Mouse (Mus musculus): Measurements from ENCODE around the gene Sik1. TPM values are rescaled to one million over a fixed set of nuclear protein-coding genes. Genes with fewer than 3 reads are reported as not detected.
A peak's percentile ranks its signal among the peaks of the same experiment; 100 is the strongest.
"Not testable (repeated sequence)": the region's sequence is repeated elsewhere in the genome, so short reads cannot be mapped to it uniquely, and the experiment has no call there.

Gene Sik1
- total RNA-seq (2021), result 10 to 100 TPM; 24.0 to 68.3 TPM

GRCm38 (mm10) chr17:31855597-31856518 is at the start of gene Sik1:
TSS of gene Sik1 (minus strand) at chr17:31855804.
- peak; percentile 98 to 99 for DNase-seq
- intact Hi-C loops (cut with DNase I), result loop anchor here (2.0 kb wide), 2 partner anchors 65 to 75 kb away; no protein-coding TSS in a partner anchor

- intact Hi-C loops (cut with DNase I), result loop anchor here (1.0 kb wide), 1 partner anchor 48 kb away; no protein-coding TSS in a partner anchor
- DNase-seq, result no peak
Measured at GRCm38 (mm10) chr17:31905201-31905790, 49.7 kb upstream of the Sik1 start.

DNA sequence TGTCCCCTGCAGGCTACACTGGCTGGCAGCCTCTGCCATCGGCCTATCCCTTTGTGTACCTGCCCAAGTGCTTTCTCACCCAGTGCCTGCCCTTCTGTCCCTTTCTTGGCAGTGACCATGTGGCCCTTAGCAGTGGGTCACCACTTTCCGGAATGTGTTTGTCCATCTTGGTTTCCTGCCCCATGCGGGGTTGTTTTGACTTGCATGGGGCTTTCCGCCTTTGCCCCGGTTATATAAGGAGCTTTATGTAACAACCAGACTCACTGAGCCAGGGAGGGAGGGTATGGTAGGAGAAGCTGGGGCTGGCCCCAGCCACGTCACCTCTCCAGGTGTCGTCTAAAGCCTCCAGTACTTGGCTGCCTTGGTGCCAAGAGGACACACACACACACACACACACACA is 48.4 kb upstream of the Sik1 start:
- intact Hi-C loops (cut with DNase I), result no loop called here
- DNase-seq, result peak in 1 of 2 experiments; percentile 4

- DNase-seq, result peak in 1 of 2 experiments; percentile 3
- intact Hi-C loops (cut with DNase I), result no loop called here
Measured at GRCm38 (mm10) chr17:31902630-31903198, 47.1 kb upstream of the Sik1 start.

DNA sequence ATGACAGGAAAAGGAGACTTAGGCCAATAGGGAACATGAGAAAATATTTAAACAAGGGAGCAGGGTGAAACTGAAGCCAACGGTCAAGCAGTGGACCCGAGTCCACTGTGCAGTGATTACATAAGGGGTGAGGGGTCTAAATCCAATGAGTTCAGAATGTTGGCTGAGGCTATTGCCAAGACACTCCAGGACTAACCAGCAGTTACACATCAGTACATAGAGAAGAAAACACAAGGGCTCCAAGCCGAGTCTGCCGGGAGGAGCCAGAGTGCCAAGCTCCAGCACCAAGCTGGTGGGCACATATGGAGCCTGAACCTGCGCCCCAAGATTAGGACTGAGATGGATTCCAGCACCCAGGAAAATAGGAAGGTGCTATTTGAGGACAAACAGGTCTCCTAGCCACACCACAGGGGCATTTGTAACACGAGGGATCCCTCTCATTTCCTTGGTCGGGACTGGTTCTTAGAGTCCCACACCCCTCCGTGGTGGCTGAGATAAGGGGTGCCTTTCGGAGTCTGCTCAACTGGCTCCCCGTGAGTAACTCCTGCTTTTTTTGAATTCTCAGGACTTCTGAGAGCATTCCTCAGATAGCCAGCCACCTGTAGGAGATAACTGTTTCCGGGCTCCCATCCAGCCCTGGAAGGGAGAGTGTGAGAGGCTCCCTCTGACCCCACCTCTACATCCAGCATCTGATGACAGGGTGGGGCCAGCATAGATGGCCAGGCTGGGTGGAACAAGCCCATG is 46.0 kb upstream of the Sik1 start:
- peak in 1 of 2 experiments; percentile 43 for DNase-seq
- intact Hi-C loops (cut with DNase I), result no loop called here

- peak in 1 of 2 experiments; percentile 0 for DNase-seq
- intact Hi-C loops (cut with DNase I), result no loop called here
Measured at GRCm38 (mm10) chr17:31898941-31899340, 43.3 kb upstream of the Sik1 start.

GRCm38 (mm10) chr17:31897186-31897793 is 41.7 kb upstream of the Sik1 start:
- intact Hi-C loops (cut with DNase I), result no loop called here
- peak in 1 of 2 experiments; percentile 15 for DNase-seq

DNA sequence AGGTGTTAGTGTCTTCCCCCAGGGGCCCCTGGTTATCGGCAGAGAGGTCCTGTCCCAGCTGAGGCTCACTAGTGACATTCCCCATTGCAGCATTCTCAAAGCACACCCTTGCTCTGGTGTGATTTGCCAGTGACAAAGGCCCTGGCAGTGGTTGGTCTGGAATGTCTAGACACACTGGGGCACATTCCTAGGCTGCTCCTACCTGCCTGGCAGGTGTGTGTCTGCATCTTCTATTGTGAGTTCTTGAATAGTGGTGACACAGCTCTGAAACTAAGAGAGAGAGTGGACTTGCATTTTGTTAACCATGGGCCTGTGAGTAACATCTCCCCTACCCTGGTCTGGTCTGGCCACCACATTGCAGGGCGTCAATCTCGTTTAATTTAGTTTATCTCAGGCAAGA is 41.1 kb upstream of the Sik1 start:
- intact Hi-C loops (cut with DNase I), result no loop called here
- no peak for DNase-seq

- intact Hi-C loops (cut with DNase I), result no loop called here
- peak in 1 of 2 experiments; percentile 2 for DNase-seq
Measured at GRCm38 (mm10) chr17:31896311-31896710, 40.7 kb upstream of the Sik1 start.

DNA sequence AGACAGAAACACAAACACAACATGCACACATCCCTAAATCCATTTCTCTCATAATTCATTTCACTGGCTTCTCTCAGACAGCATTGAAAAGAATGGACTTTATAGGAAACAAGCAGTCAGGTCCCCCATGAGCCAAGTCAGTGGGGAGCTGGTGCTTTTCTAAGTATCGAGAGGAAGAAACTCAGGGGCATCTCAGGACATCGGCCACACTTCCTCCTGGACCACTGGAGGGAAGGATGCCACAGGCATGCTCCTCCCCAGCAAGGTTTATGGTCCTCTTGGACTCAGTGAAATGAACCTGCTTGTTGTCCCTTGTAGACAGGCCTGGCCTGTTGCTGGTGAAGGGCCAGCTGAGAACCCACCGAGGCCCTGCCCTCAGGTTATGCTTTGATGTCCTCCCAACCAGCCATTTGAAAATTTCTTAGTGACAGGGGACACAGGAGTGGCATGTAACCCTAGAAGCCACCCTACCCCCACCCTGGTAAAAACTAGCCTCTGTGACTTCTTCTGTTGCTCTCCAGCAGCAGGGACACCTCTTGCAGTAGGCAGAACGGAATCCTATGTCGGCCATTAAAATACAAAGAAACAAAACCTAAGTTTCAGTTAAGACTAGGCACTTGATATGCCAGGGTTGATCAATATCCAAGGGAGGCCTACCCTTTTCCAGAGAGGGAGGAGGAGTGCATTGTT is 37.9 kb upstream of the Sik1 start:
- intact Hi-C loops (cut with DNase I), result no loop called here
- peak in 1 of 2 experiments; percentile 8 for DNase-seq

GRCm38 (mm10) chr17:31892750-31893149 is 37.1 kb upstream of the Sik1 start:
- intact Hi-C loops (cut with DNase I), result no loop called here

DNA sequence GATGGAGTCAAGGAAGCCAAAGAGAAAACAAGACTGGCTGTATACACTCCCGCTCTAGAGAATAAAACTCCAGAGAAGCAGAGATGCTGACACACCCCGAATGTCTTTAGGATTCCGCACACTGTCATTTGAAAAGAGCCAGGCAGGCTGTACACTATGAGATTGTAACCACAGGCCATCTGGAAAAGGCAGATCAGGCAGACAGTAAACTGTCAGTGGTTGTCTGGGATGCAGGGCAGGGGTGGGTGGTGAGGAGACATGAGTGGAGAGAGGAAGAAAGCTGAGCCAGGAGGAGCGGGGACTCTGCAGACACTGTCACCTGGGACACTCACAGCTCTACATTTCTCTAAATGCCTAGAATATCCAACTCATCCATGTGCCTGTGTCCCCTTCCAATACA is 36.3 kb upstream of the Sik1 start:
- peak in 1 of 2 experiments; percentile 2 for DNase-seq
- intact Hi-C loops (cut with DNase I), result no loop called here

More at GRCm38 (mm10) chr17:31892750-31893149, 37.1 kb upstream of the Sik1 start:
- peak; percentile 83 to 85 for DNase-seq

DNA sequence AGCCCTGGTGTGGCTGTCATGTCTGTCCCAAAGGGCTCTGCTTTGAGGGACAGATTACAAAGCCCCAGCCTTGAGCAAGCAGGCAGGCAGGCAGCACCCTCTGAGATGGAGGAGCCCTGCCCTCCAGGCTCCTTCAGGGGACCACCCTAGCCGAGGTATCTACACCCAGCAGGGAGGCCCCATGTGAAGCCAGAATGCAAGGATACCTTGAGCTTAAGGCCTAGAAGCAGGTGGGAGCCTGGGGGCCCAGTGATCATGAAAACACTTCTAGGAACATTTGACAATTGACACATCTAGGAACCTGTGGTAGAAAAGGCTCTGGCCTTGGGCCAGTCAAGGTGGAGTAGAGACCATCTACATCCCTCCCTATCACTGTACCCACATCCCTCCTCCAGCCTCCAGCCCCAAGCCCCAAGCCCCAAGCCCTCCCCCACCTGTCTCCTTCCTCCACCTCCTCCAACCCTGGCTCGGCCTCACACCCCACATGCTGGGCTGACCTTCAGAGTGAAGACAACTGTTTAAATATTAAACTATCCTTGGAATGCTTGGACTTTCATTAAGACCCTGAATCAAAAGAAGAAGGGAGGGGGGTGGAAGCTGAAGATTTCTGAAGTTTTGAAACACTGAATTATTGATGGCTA is 34.8 kb upstream of the Sik1 start:
- peak in 1 of 2 experiments; percentile 1 for DNase-seq
- intact Hi-C loops (cut with DNase I), result no loop called here

- intact Hi-C loops (cut with DNase I), result no loop called here
- DNase-seq, result peak in 1 of 2 experiments; percentile 5
Measured at GRCm38 (mm10) chr17:31889446-31890201, 34.0 kb upstream of the Sik1 start.

DNA sequence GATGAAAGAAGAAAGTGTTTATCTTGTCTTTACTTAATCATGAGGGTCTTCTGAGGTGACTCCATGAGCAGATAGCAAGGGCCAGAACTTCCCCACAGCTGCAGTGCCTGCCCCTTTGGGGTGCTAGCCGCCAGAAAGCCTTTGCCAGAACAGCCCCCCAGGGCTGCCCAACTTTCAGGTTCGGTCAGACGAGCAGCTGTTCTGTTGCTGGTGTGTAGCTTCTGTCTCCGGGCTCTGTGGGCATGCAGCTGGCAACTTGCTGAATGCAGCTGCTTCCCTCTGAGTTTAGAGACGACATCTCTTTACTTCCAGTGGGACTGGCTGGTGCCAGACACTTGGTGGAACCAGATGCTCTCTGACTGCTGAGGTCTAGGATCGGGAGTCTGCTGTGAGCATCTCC is 32.9 kb upstream of the Sik1 start:
- DNase-seq, result peak in 1 of 2 experiments; percentile 1
- intact Hi-C loops (cut with DNase I), result no loop called here

DNA sequence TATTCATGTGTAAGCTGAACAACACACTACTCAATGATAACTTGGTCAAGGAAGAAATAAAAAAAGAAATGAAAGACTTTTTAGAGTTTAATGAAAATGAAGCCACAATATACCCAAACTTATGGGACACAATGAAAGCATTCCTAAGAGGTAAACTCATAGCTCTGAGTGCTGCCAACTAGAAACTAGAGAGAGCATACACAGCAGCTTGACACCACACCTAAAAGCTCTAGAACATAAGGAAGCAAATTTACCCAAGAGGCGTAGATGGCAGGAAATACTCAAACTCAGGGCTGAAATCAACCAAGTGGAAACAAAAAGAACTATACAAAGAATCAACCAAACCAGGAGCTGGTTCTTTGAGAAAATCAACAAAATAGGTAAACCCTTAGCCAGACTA is 29.1 kb upstream of the Sik1 start:
- intact Hi-C loops (cut with DNase I); DNase-seq: not testable (repeated sequence)

DNA sequence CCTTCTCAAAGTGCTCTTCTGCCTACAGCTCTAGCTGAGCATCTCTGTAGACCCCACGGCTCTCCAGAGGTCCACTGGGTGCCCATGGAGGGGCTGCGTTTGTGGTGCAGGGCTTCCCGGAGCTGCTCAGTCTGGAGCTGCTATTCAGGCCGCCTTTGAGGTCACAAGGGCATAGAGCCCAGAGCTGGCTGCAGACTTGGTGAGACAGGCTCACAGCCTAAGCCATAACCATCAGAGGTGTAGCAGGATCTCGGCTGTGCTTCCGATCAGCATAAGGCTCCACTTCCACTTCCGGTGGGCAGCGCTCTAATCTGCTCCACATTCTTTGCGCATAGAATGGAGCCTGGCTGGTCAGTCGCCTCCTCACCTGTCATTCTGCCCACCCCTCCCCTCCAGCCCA is 23.8 kb upstream of the Sik1 start:
- peak in 1 of 2 experiments; percentile 3 for DNase-seq
- intact Hi-C loops (cut with DNase I), result no loop called here

- DNase-seq, result peak; percentile 3 to 25
- intact Hi-C loops (cut with DNase I), result no loop called here
Measured at GRCm38 (mm10) chr17:31877650-31878141, 22.1 kb upstream of the Sik1 start.

All from heart, postnatal 36 days (tissue).